ENCODE assay signal across 19 mouse cellular contexts in the genomic region with DNA sequence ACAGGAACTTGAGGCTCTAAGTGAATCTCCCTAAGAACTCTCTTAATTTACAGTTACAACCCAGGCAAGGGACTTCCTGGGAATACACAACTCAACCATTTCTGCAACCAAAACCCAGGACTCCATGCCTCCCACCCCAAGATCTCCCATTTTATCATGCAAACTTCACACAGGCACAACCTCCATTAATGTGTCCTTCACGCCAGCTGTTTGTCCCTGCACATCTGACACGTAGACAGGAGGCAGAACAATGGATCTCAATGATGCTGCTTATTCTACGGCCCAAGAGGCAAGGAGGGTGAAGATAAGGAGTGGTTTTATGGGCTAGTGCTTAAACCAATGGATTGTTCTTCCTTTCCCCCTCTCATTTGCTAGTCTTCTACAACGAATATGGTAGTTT.
DNase-seq lines count a peak whose midpoint lies in the region; ATAC-seq and TF ChIP-seq lines count a peak whose summit lies in the region.
"Had no signal": no experiment of that assay in that cellular context is flagged by ENCODE, and none has a peak within 500 bp of the region (broad histone marks: within the 10 kb centered on the region; RNA-seq: fewer than 3 reads in every experiment).

No protein-coding gene starts in this region.

- H3K36me3 ChIP-seq in forebrain, embryonic 16.5 days (ENCODE audit: control insufficient read depth, insufficient read depth): peaks cover 12% of the 10 kb centered on the region
- H3K36me3 ChIP-seq in forebrain, embryonic 14.5 days (ENCODE audit: control insufficient read depth, insufficient read depth, low read length): peaks cover 40% of the 10 kb centered on the region
- H3K36me3 ChIP-seq in ES-E14 (ENCODE audit: control insufficient read depth, insufficient read depth, low read length, poor library complexity, severe bottlenecking): peaks cover 4% of the 10 kb centered on the region; the same call in 1 of the 2 replicates
- H3K36me3 ChIP-seq: embryonic facial prominence, embryonic 12.5 days had no signal

- 0 out of 2 replicates have a peak, but pooled peaks have one; percentile 21 for ATAC-seq in forebrain, embryonic 16.5 days
- no peak for ATAC-seq in forebrain, embryonic 14.5 days

- WGBS in forebrain, embryonic 16.5 days: 75% methylated on average over 4 of the region's 4 CpGs
- WGBS in forebrain, embryonic 14.5 days: 94% methylated on average over 4 of the region's 4 CpGs

- no peak overlapping the region for H3K4me3 ChIP-seq in forebrain, embryonic 16.5 days (replicated peaks; ENCODE audit: low read length)
- H3K4me3 ChIP-seq in forebrain, embryonic 14.5 days (ENCODE audit: low read depth, low read length): no peak overlapping the region
- no peak overlapping the region for H3K4me3 ChIP-seq in ES-E14 (ENCODE audit: insufficient read depth in 1 of 2, low read depth in 1 of 2, low read length in 2 of 2, poor library complexity in 1 of 2, severe bottlenecking in 1 of 2)
- H3K4me3 ChIP-seq: embryonic facial prominence, embryonic 10.5 days; embryonic facial prominence, embryonic 12.5 days; forebrain, embryonic 12.5 days had no signal

- no peak for DNase-seq in forebrain, embryonic 14.5 days (ENCODE audit: low spot score)
- peak; percentile 38 for DNase-seq in ES-CJ7 (ENCODE audit: low read depth, low spot score)
- peak; percentile 30 for DNase-seq in ES-E14 (ENCODE audit: low read depth, low spot score)
- peak; percentile 63 for DNase-seq in ZHBTc4 (ENCODE audit: low read depth, low spot score)
- no peak for DNase-seq in spleen, postnatal 36 days (ENCODE audit: low spot score in 2 of 2)
- no peak for DNase-seq in thymus, postnatal 4 days
- DNase-seq: adrenal gland, adult 2 months; adrenal gland, postnatal 10 days; adrenal gland, postnatal 25 days; cerebellum, adult 11 months; cerebellum, adult 2 months; cerebellum, adult 9-10 months; cerebellum, postnatal 10 days; cerebellum, postnatal 25 days; forebrain, postnatal 0 days had no signal

- no peak overlapping the region for H3K4me2 ChIP-seq in forebrain, embryonic 16.5 days (ENCODE audit: low read length)
- no peak overlapping the region for H3K4me2 ChIP-seq in forebrain, embryonic 14.5 days (ENCODE audit: low read length)
- H3K4me2 ChIP-seq: embryonic facial prominence, embryonic 12.5 days; forebrain, embryonic 12.5 days had no signal

- in situ Hi-C loops in ES-E14 (cut with MboI; ENCODE audit: low sequenced_read_pairs in 2 of 2, unreplicated experiment in 2 of 2): no loop called here

- no peaks in the 10 kb centered on the region for H3K9me3 ChIP-seq in forebrain, embryonic 16.5 days (ENCODE audit: control insufficient read depth, low read length)
- H3K9me3 ChIP-seq in forebrain, embryonic 14.5 days (replicated peaks; ENCODE audit: control insufficient read depth, low read length): no peaks in the 10 kb centered on the region
- H3K9me3 ChIP-seq in ES-E14 (ENCODE audit: control insufficient read depth, insufficient read depth, low read depth, low read length): no peaks in the 10 kb centered on the region
- H3K9me3 ChIP-seq: embryonic facial prominence, embryonic 10.5 days; embryonic facial prominence, embryonic 12.5 days; forebrain, embryonic 12.5 days had no signal

- H3K4me1 ChIP-seq in forebrain, embryonic 16.5 days (replicated peaks; ENCODE audit: control insufficient read depth, insufficient read depth, low read length): peaks cover 7% of the 10 kb centered on the region
- H3K4me1 ChIP-seq in forebrain, embryonic 14.5 days (ENCODE audit: control insufficient read depth, insufficient read depth, low read length): 0 out of 2 replicates have a peak, but pooled peaks cover 3% of the 10 kb centered on the region
- peaks cover 4% of the 10 kb centered on the region in 2 experiments; a peak in 2 of 4 replicates for H3K4me1 ChIP-seq in ES-E14 (ENCODE audit: control insufficient read depth in 2 of 2, insufficient read depth in 2 of 2, low read length in 2 of 2, poor library complexity in 1 of 2)
- H3K4me1 ChIP-seq: embryonic facial prominence, embryonic 10.5 days; embryonic facial prominence, embryonic 12.5 days; forebrain, embryonic 12.5 days had no signal

- peak overlapping the region; percentile 71 for H3K27ac ChIP-seq in forebrain, embryonic 16.5 days (ENCODE audit: low read length)
- no peak overlapping the region for H3K27ac ChIP-seq in forebrain, embryonic 14.5 days (ENCODE audit: low read depth, low read length)
- H3K27ac ChIP-seq in ES-E14 (ENCODE audit: insufficient read depth, low read depth, low read length, poor library complexity, severe bottlenecking): no peak overlapping the region
- H3K27ac ChIP-seq: embryonic facial prominence, embryonic 10.5 days; embryonic facial prominence, embryonic 12.5 days; forebrain, embryonic 12.5 days had no signal

- no peak overlapping the region for H3K9ac ChIP-seq in forebrain, embryonic 16.5 days (replicated peaks; ENCODE audit: low read depth, low read length)
- no peak overlapping the region for H3K9ac ChIP-seq in forebrain, embryonic 14.5 days (ENCODE audit: low read length)
- no peak overlapping the region for H3K9ac ChIP-seq in ES-E14 (ENCODE audit: insufficient read depth, low read depth, low read length, poor library complexity, severe bottlenecking)
- H3K9ac ChIP-seq: embryonic facial prominence, embryonic 12.5 days; forebrain, embryonic 12.5 days; forebrain, postnatal 0 days had no signal

- H3K27me3 ChIP-seq in forebrain, embryonic 16.5 days (replicated peaks; ENCODE audit: control insufficient read depth, insufficient read depth, low read length): no peaks in the 10 kb centered on the region
- no peaks in the 10 kb centered on the region for H3K27me3 ChIP-seq in forebrain, embryonic 14.5 days (replicated peaks; ENCODE audit: control insufficient read depth, insufficient read depth, low read length)
- H3K27me3 ChIP-seq: embryonic facial prominence, embryonic 12.5 days; forebrain, embryonic 12.5 days had no signal

TF ChIP-seq in ES-E14, 5 proteins besides CTCF, POLR2A, EP300 and RAD21:
- no peak for TF ChIP-seq ZC3H11A (IDR thresholded peaks at IDR 0.05; ENCODE audit: borderline replicate concordance, low read depth, low read length)
- no peak for TF ChIP-seq MAFK (IDR thresholded peaks at IDR 0.05; ENCODE audit: insufficient read depth, low read depth, low read length)
- no peak for TF ChIP-seq ZNF384 (IDR thresholded peaks at IDR 0.05; ENCODE audit: low read depth, low read length)
- TF ChIP-seq HCFC1 (IDR thresholded peaks at IDR 0.05; ENCODE audit: borderline replicate concordance, insufficient read depth, low read length): no peak
- no peak for TF ChIP-seq CHD2 (IDR thresholded peaks at IDR 0.05; ENCODE audit: low read depth, low read length)
TF ChIP-seq in ES-E14: peak in this region for 0.

Comparison
In these comparisons a context has a peak if more than half of its experiments do, and no peak if none do; other contexts are left out.
1. DNase-seq: peak in ES-CJ7 (single experiment), ES-E14 (single experiment) and ZHBTc4 (single experiment); none in forebrain, embryonic 14.5 days (single experiment), spleen, postnatal 36 days (0 of 2) and thymus, postnatal 4 days (single experiment).